Mouse (Mus musculus): Measurements from ENCODE around the gene Il2rb. TPM values are rescaled to one million over a fixed set of nuclear protein-coding genes. Genes with fewer than 3 reads are reported as not detected.

Il2rb gene
- polyA plus RNA-seq, 1 experiment from 2014 or later = 0.09 TPM

- WGBS = 51% methylated on average over 6 of the region's 6 CpGs
- Histone ChIP-seq H3K4me3 (no peak overlapping the region), H3K9me3 (no peaks in the 10 kb centered on the region), H3K4me1 (peaks cover 28% of the 10 kb centered on the region), H3K4me2 (replicated peaks) (no peak overlapping the region), H3K36me3 (no peaks in the 10 kb centered on the region), H3K9ac (no peak overlapping the region), H3K27me3 (no peaks in the 10 kb centered on the region), H3K27ac (peak overlapping the region; percentile 33)
- ATAC-seq (ENCODE audit: insufficient number of reproducible peaks, insufficient read depth, low FRiP score, low TSS enrichment) = no peak
Measured at GRCm38 (mm10) chr15:78515759-78516158, 20.7 kb upstream of the Il2rb start.

- H3K36me3 ChIP-seq = no peaks in the 10 kb centered on the region
- H3K9ac ChIP-seq = peak overlapping the region; percentile 25; the same call in 1 of the 2 replicates
- peak overlapping the region; percentile 33 for H3K27ac ChIP-seq
- no peaks in the 10 kb centered on the region for H3K27me3 ChIP-seq
- no peak overlapping the region for H3K4me3 ChIP-seq
- H3K4me2 ChIP-seq (replicated peaks) = no peak overlapping the region
- H3K4me1 ChIP-seq = peaks cover 31% of the 10 kb centered on the region
- 26% methylated on average over 7 of the region's 7 CpGs for WGBS
- H3K9me3 ChIP-seq = no peaks in the 10 kb centered on the region
- ATAC-seq (ENCODE audit: insufficient number of reproducible peaks, insufficient read depth, low FRiP score, low TSS enrichment) = 0 out of 2 replicates have a peak, but pooled peaks have one; percentile 16
Measured at GRCm38 (mm10) chr15:78514393-78515146, 19.5 kb upstream of the Il2rb start.

GRCm38 (mm10) chr15:78513019-78513418, 17.9 kb upstream of the Il2rb start:
- Histone ChIP-seq H3K4me1 (peaks cover 31% of the 10 kb centered on the region), H3K4me3 (no peak overlapping the region), H3K27ac (no peak overlapping the region), H3K9me3 (no peaks in the 10 kb centered on the region), H3K4me2 (replicated peaks) (no peak overlapping the region), H3K36me3 (no peaks in the 10 kb centered on the region), H3K27me3 (no peaks in the 10 kb centered on the region), H3K9ac (no peak overlapping the region)
- no peak for ATAC-seq (ENCODE audit: insufficient number of reproducible peaks, insufficient read depth, low FRiP score, low TSS enrichment)
- WGBS = 85% methylated on average over 14 of the region's 14 CpGs

GRCm38 (mm10) chr15:78511951-78512350, 16.9 kb upstream of the Il2rb start:
- ATAC-seq (ENCODE audit: insufficient number of reproducible peaks, insufficient read depth, low FRiP score, low TSS enrichment) = no peak
- no peaks in the 10 kb centered on the region for H3K27me3 ChIP-seq
- H3K9me3 ChIP-seq = no peaks in the 10 kb centered on the region
- no peaks in the 10 kb centered on the region for H3K36me3 ChIP-seq
- H3K4me1 ChIP-seq = peaks cover 30% of the 10 kb centered on the region
- no peak overlapping the region for H3K4me2 ChIP-seq (replicated peaks)
- 75% methylated on average over 7 of the region's 7 CpGs for WGBS
- no peak overlapping the region for H3K27ac ChIP-seq
- H3K4me3 ChIP-seq = no peak overlapping the region
- no peak overlapping the region for H3K9ac ChIP-seq

- Histone ChIP-seq H3K4me2 (replicated peaks) (no peak overlapping the region), H3K4me3 (no peak overlapping the region), H3K27me3 (no peaks in the 10 kb centered on the region), H3K36me3 (no peaks in the 10 kb centered on the region), H3K27ac (no peak overlapping the region), H3K9me3 (no peaks in the 10 kb centered on the region), H3K4me1 (peaks cover 18% of the 10 kb centered on the region; the same call in 1 of the 2 replicates), H3K9ac (no peak overlapping the region)
- 88% methylated on average over 6 of the region's 6 CpGs for WGBS
- no peak for ATAC-seq (ENCODE audit: insufficient number of reproducible peaks, insufficient read depth, low FRiP score, low TSS enrichment)
Measured at GRCm38 (mm10) chr15:78510736-78511135, 15.7 kb upstream of the Il2rb start.

- no peak overlapping the region for H3K4me2 ChIP-seq (replicated peaks)
- no peak for ATAC-seq (ENCODE audit: insufficient number of reproducible peaks, insufficient read depth, low FRiP score, low TSS enrichment)
- no peaks in the 10 kb centered on the region for H3K27me3 ChIP-seq
- H3K27ac ChIP-seq = no peak overlapping the region
- H3K4me1 ChIP-seq = peaks cover 12% of the 10 kb centered on the region; the same call in 1 of the 2 replicates
- WGBS = 71% methylated on average over 8 of the region's 8 CpGs
- H3K9me3 ChIP-seq = no peaks in the 10 kb centered on the region
- no peaks in the 10 kb centered on the region for H3K36me3 ChIP-seq
- H3K4me3 ChIP-seq = no peak overlapping the region
- H3K9ac ChIP-seq = 0 out of 2 replicates have a peak overlapping the region, but pooled peaks have one; percentile 7
Measured at GRCm38 (mm10) chr15:78510121-78510576, 15.1 kb upstream of the Il2rb start.

- peaks cover 6% of the 10 kb centered on the region; the same call in 1 of the 2 replicates for H3K4me1 ChIP-seq
- H3K9ac ChIP-seq = 0 out of 2 replicates have a peak overlapping the region, but pooled peaks have one; percentile 7
- no peak overlapping the region for H3K4me3 ChIP-seq
- H3K27me3 ChIP-seq = no peaks in the 10 kb centered on the region
- H3K36me3 ChIP-seq = no peaks in the 10 kb centered on the region
- no peak for ATAC-seq (ENCODE audit: insufficient number of reproducible peaks, insufficient read depth, low FRiP score, low TSS enrichment)
- 45% methylated on average over 12 of the region's 12 CpGs for WGBS
- no peak overlapping the region for H3K4me2 ChIP-seq (replicated peaks)
- H3K27ac ChIP-seq = no peak overlapping the region
- 0 out of 2 replicates have a peak, but pooled peaks cover 5% of the 10 kb centered on the region for H3K9me3 ChIP-seq
Measured at GRCm38 (mm10) chr15:78509297-78509899, 14.3 kb upstream of the Il2rb start.

- Histone ChIP-seq H3K9ac (no peak overlapping the region), H3K9me3 (0 out of 2 replicates have a peak, but pooled peaks cover 5% of the 10 kb centered on the region), H3K27ac (no peak overlapping the region), H3K27me3 (no peaks in the 10 kb centered on the region), H3K4me2 (replicated peaks) (no peak overlapping the region), H3K4me3 (no peak overlapping the region), H3K4me1 (peaks cover 6% of the 10 kb centered on the region; the same call in 1 of the 2 replicates), H3K36me3 (no peaks in the 10 kb centered on the region)
- ATAC-seq (ENCODE audit: insufficient number of reproducible peaks, insufficient read depth, low FRiP score, low TSS enrichment) = no peak
- WGBS = 61% methylated on average over 7 of the region's 7 CpGs
Measured at GRCm38 (mm10) chr15:78508443-78508842, 13.4 kb upstream of the Il2rb start.

- H3K9me3 ChIP-seq = 0 out of 2 replicates have a peak, but pooled peaks cover 5% of the 10 kb centered on the region
- no peak overlapping the region for H3K27ac ChIP-seq
- no peaks in the 10 kb centered on the region for H3K27me3 ChIP-seq
- no peak overlapping the region for H3K4me3 ChIP-seq
- ATAC-seq (ENCODE audit: insufficient number of reproducible peaks, insufficient read depth, low FRiP score, low TSS enrichment) = no peak
- no peak overlapping the region for H3K9ac ChIP-seq
- no peak overlapping the region for H3K4me2 ChIP-seq (replicated peaks)
- WGBS = 81% methylated on average over 3 of the region's 3 CpGs
- no peaks in the 10 kb centered on the region for H3K36me3 ChIP-seq
- H3K4me1 ChIP-seq = peaks cover 6% of the 10 kb centered on the region; the same call in 1 of the 2 replicates
Measured at GRCm38 (mm10) chr15:78505541-78505940, 10.5 kb upstream of the Il2rb start.

GRCm38 (mm10) chr15:78504816-78505215, 9.7 kb upstream of the Il2rb start:
- 89% methylated on average over 5 of the region's 5 CpGs for WGBS
- Histone ChIP-seq H3K9ac (no peak overlapping the region), H3K36me3 (no peaks in the 10 kb centered on the region), H3K27me3 (no peaks in the 10 kb centered on the region), H3K4me1 (peaks cover 2% of the 10 kb centered on the region; the same call in 1 of the 2 replicates), H3K4me3 (no peak overlapping the region), H3K27ac (no peak overlapping the region), H3K4me2 (replicated peaks) (no peak overlapping the region), H3K9me3 (0 out of 2 replicates have a peak, but pooled peaks cover 5% of the 10 kb centered on the region)
- ATAC-seq (ENCODE audit: insufficient number of reproducible peaks, insufficient read depth, low FRiP score, low TSS enrichment) = no peak

- no peak overlapping the region for H3K4me2 ChIP-seq (replicated peaks)
- 0 out of 2 replicates have a peak, but pooled peaks cover 5% of the 10 kb centered on the region for H3K9me3 ChIP-seq
- H3K36me3 ChIP-seq = no peaks in the 10 kb centered on the region
- no peak overlapping the region for H3K27ac ChIP-seq
- no peak overlapping the region for H3K9ac ChIP-seq
- H3K27me3 ChIP-seq = no peaks in the 10 kb centered on the region
- WGBS = 77% methylated on average over 1 of the region's 1 CpGs
- H3K4me3 ChIP-seq = no peak overlapping the region
- ATAC-seq (ENCODE audit: insufficient number of reproducible peaks, insufficient read depth, low FRiP score, low TSS enrichment) = no peak
- H3K4me1 ChIP-seq = no peaks in the 10 kb centered on the region
Measured at GRCm38 (mm10) chr15:78504013-78504412, 8.9 kb upstream of the Il2rb start.

All from embryonic facial prominence, embryonic 12.5 days (tissue).